ENCODE assay signal across 29 mouse cellular contexts in genomic region chrX:101289037-101289436, GRCm38 (mm10). TPM values are rescaled to one million over a fixed set of nuclear protein-coding genes. Genes with fewer than 3 reads are reported as not detected.
"Had no signal": no experiment of that assay in that cellular context is flagged by ENCODE, and none has a peak within 500 bp of the region (broad histone marks: within the 10 kb centered on the region; RNA-seq: fewer than 3 reads in every experiment).

No protein-coding gene starts in this region.

- H3K4me2 ChIP-seq: heart, embryonic 12.5 days; hindbrain, embryonic 12.5 days; hindbrain, embryonic 14.5 days; intestine, embryonic 15.5 days; kidney, embryonic 15.5 days; limb, embryonic 12.5 days had no signal

- H3K4me1 ChIP-seq: heart, embryonic 10.5 days; hindbrain, embryonic 12.5 days; intestine, embryonic 15.5 days; kidney, embryonic 15.5 days; limb, embryonic 10.5 days; limb, embryonic 12.5 days had no signal

- H3K4me3 ChIP-seq: heart, embryonic 10.5 days; heart, embryonic 12.5 days; hindbrain, embryonic 12.5 days; intestine, embryonic 15.5 days; kidney, embryonic 15.5 days; left cerebral cortex, adult 2 months; limb, embryonic 10.5 days; limb, embryonic 12.5 days had no signal

- H3K27me3 ChIP-seq: heart, embryonic 12.5 days had no signal

- H3K27ac ChIP-seq: heart, embryonic 10.5 days; hindbrain, embryonic 12.5 days; hindbrain, embryonic 14.5 days; intestine, embryonic 15.5 days; kidney, embryonic 15.5 days; kidney, postnatal 0 days; left cerebral cortex, adult 2 months; limb, embryonic 10.5 days; limb, embryonic 12.5 days had no signal

- H3K9me3 ChIP-seq: heart, embryonic 10.5 days; heart, embryonic 12.5 days; hindbrain, embryonic 12.5 days; intestine, embryonic 15.5 days; kidney, embryonic 15.5 days; limb, embryonic 10.5 days; limb, embryonic 12.5 days had no signal

- DNase-seq: forebrain, postnatal 0 days; gastrocnemius, postnatal 14 days; gastrocnemius, postnatal 36 days; heart, adult 18-20 months; heart, postnatal 10 days; kidney, adult 2 months; kidney, adult 9 months; kidney, postnatal 14 days; kidney, postnatal 36 days; layer of hippocampus, adult 9-11 months had no signal

- H3K9ac ChIP-seq: forebrain, postnatal 0 days; heart, embryonic 12.5 days; hindbrain, embryonic 12.5 days; hindbrain, embryonic 14.5 days; intestine, embryonic 15.5 days; kidney, embryonic 15.5 days; limb, embryonic 12.5 days had no signal

- ATAC-seq: forebrain, postnatal 0 days; hindbrain, embryonic 16.5 days; inflammation-experienced regulatory T-cells, adult 6 months; intestine, embryonic 15.5 days; intestine, postnatal 0 days had no signal

RNA-seq across cellular contexts. Expression of gene Gm20489, which starts 20.2 kb away (rescaled TPM):
- polyA plus RNA-seq: forebrain, postnatal 0 days; gonadal fat pad, adult 2 months; heart, embryonic 10.5 days; heart, embryonic 12.5 days; heart, embryonic 14.5 days; heart, embryonic 16.5 days; hindbrain, embryonic 12.5 days; hindbrain, embryonic 14.5 days; hindbrain, embryonic 16.5 days; intestine, embryonic 15.5 days; intestine, postnatal 0 days; kidney, adult 2 months; kidney, embryonic 15.5 days; kidney, postnatal 0 days; large intestine, adult 2 months; limb, embryonic 10.5 days; limb, embryonic 12.5 days; limb, embryonic 14.5 days; liver, adult 2 months had no signal

RNA-seq across cellular contexts. Expression of gene Gm614, which starts 25.2 kb away (rescaled TPM):
- polyA plus RNA-seq: forebrain, postnatal 0 days; heart, embryonic 10.5 days; heart, embryonic 12.5 days; heart, embryonic 14.5 days; hindbrain, embryonic 12.5 days; hindbrain, embryonic 14.5 days; hindbrain, embryonic 16.5 days; intestine, embryonic 15.5 days; intestine, postnatal 0 days; kidney, adult 2 months; kidney, embryonic 15.5 days; kidney, postnatal 0 days; large intestine, adult 2 months; limb, embryonic 10.5 days; limb, embryonic 12.5 days; liver, adult 2 months had no signal
